Mouse (Mus musculus) heart, embryonic 11.5 days (tissue): ENCODE data around the gene Cox6a2. TPM values are rescaled to one million over a fixed set of nuclear protein-coding genes. Genes with fewer than 3 reads are reported as not detected.

Experiments
- ATAC-seq: fragments of 200-750 bp; cut with Nextera tagmentation; replicated peaks from 2 replicates; pipeline ENCODE4 v1.8.0; 2017; ENCODE audit warnings: moderate library complexity; ENCODE audit not compliant: insufficient number of reproducible peaks, low FRiP score, low TSS enrichment
- H3K27ac ChIP-seq: fragments of 300-500 bp; sonication (generic); 2 replicates; pipeline ENCODE4 v1.5.1; 2014; ENCODE audit warnings: mild to moderate bottlenecking, low read depth, low read length
- H3K27me3 ChIP-seq: fragments of 300-500 bp; sonication (generic); 2 replicates; pipeline ENCODE4 v1.6.1; 2014; ENCODE audit warnings: mild to moderate bottlenecking, low read length, mixed read lengths; ENCODE audit not compliant: control insufficient read depth, insufficient read depth
- H3K36me3 ChIP-seq: fragments of 300-500 bp; sonication (generic); 2 replicates; pipeline ENCODE4 v1.6.1; 2014; ENCODE audit warnings: mild to moderate bottlenecking, low read length, moderate library complexity, mixed read lengths; ENCODE audit not compliant: control insufficient read depth, insufficient read depth
- H3K4me1 ChIP-seq: fragments of 300-500 bp; sonication (generic); 2 replicates; pipeline ENCODE4 v1.6.1; 2014; ENCODE audit warnings: low read length; ENCODE audit not compliant: control insufficient read depth, insufficient read depth
- H3K4me2 ChIP-seq: fragments of 300-500 bp; sonication (generic); 2 replicates; pipeline ENCODE4 v1.6.1; 2014; ENCODE audit warnings: mild to moderate bottlenecking, moderate library complexity
- H3K4me3 ChIP-seq: fragments of 300-500 bp; sonication (generic); 2 replicates; pipeline ENCODE4 v1.5.1; 2014; ENCODE audit warnings: low read depth, low read length
- H3K9ac ChIP-seq: fragments of 300-500 bp; sonication (generic); 2 replicates; pipeline ENCODE4 v1.6.1; 2014; ENCODE audit warnings: mild to moderate bottlenecking, low read depth, low read length, moderate library complexity
- H3K9me3 ChIP-seq: fragments of 300-500 bp; sonication (generic); replicated peaks from 2 replicates; pipeline ENCODE4 v1.6.1; 2016; ENCODE audit warnings: low read length; ENCODE audit not compliant: control insufficient read depth
- WGBS: fragments of 180-500 bp; shearing (Covaris S2); extraction: QIAGEN DNeasy Blood & Tissue Kit; methylation state at CpG from one replicate; pipeline ENCODE4 v1.1.7; 2014; ENCODE audit not compliant: insufficient replicate concordance; 5-methylcytosine and 5-hydroxymethylcytosine counted together
- polyA plus RNA-seq: library from polyadenylated mRNA; unstranded; fragments of >200 nt; fragmentation: Nextera tagmentation; extraction: Ambion mirVana; gene quantifications from 2 replicates; pipeline ENCODE4 v1.2.1, GENCODE M21; 2014

Gene Cox6a2
- polyA plus RNA-seq, 1 experiment from 2014 or later, result 543 TPM

- peak; percentile 83 for ATAC-seq
- peak within 1 kb of the TSS; percentile 98 for H3K27ac ChIP-seq
- 2% methylated on average over 24 of the region's 30 CpGs for WGBS
- H3K4me2 ChIP-seq, result peak within 1 kb of the TSS; percentile 73
- peak within 1 kb of the TSS; percentile 59 for H3K4me3 ChIP-seq
- H3K9me3 ChIP-seq, result no peaks in the 10 kb centered on the region
- H3K9ac ChIP-seq, result peak within 1 kb of the TSS; percentile 86
- peaks cover 20% of the 10 kb centered on the region for H3K36me3 ChIP-seq
- H3K27me3 ChIP-seq, result no peaks in the 10 kb centered on the region
- peaks cover 19% of the 10 kb centered on the region for H3K4me1 ChIP-seq
Observed at GRCm38 (mm10) chr7:128246496-128247391, 40.6 kb upstream of the Cox6a2 start, which contains the start of gene Tgfb1i1. Gene Tgfb1i1, plus strand, starts transcription at chr7:128246812.

- H3K9me3 ChIP-seq, result no peaks in the 10 kb centered on the region
- H3K4me1 ChIP-seq, result peaks cover 19% of the 10 kb centered on the region
- no peaks in the 10 kb centered on the region for H3K27me3 ChIP-seq
- no peak overlapping the region for H3K4me3 ChIP-seq
- ATAC-seq, result no peak
- 84% methylated on average over 4 of the region's 4 CpGs for WGBS
- peaks cover 22% of the 10 kb centered on the region for H3K36me3 ChIP-seq
- no peak overlapping the region; the same call in 1 of the 2 replicates for H3K4me2 ChIP-seq
- H3K27ac ChIP-seq, result peak overlapping the region; percentile 98; the same call in 1 of the 2 replicates
- H3K9ac ChIP-seq, result no peak overlapping the region
Observed at GRCm38 (mm10) chr7:128245547-128245946, 39.4 kb upstream of the Cox6a2 start.

GRCm38 (mm10) chr7:128244410-128245025 lies 38.3 kb upstream of the Cox6a2 start:
- H3K4me3 ChIP-seq, result no peak overlapping the region
- ATAC-seq, result no peak
- peaks cover 19% of the 10 kb centered on the region for H3K4me1 ChIP-seq
- H3K9me3 ChIP-seq, result no peaks in the 10 kb centered on the region
- WGBS, result 88% methylated on average over 18 of the region's 18 CpGs
- H3K36me3 ChIP-seq, result peaks cover 24% of the 10 kb centered on the region
- no peak overlapping the region for H3K4me2 ChIP-seq
- H3K9ac ChIP-seq, result no peak overlapping the region; the same call in 1 of the 2 replicates
- H3K27me3 ChIP-seq, result no peaks in the 10 kb centered on the region
- no peak overlapping the region for H3K27ac ChIP-seq

GRCm38 (mm10) chr7:128243921-128244320 lies 37.7 kb upstream of the Cox6a2 start:
- Histone ChIP-seq H3K9ac (no peak overlapping the region; the same call in 1 of the 2 replicates), H3K9me3 (no peaks in the 10 kb centered on the region), H3K4me2 (no peak overlapping the region), H3K27me3 (no peaks in the 10 kb centered on the region), H3K4me3 (no peak overlapping the region), H3K36me3 (peaks cover 23% of the 10 kb centered on the region), H3K4me1 (peaks cover 24% of the 10 kb centered on the region), H3K27ac (no peak overlapping the region)
- ATAC-seq, result no peak
- 73% methylated on average over 10 of the region's 10 CpGs for WGBS

- Histone ChIP-seq H3K4me1 (peaks cover 15% of the 10 kb centered on the region), H3K9ac (peak overlapping the region; percentile 39; the same call in 1 of the 2 replicates), H3K4me3 (no peak overlapping the region), H3K27me3 (no peaks in the 10 kb centered on the region), H3K9me3 (no peaks in the 10 kb centered on the region), H3K27ac (no peak overlapping the region), H3K4me2 (no peak overlapping the region), H3K36me3 (peaks cover 21% of the 10 kb centered on the region)
- no peak for ATAC-seq
- 94% methylated on average over 16 of the region's 16 CpGs for WGBS
Observed at GRCm38 (mm10) chr7:128242331-128242730, 36.1 kb upstream of the Cox6a2 start.

GRCm38 (mm10) chr7:128240131-128240784 lies 34.1 kb upstream of the Cox6a2 start:
- H3K9me3 ChIP-seq, result no peaks in the 10 kb centered on the region
- no peaks in the 10 kb centered on the region for H3K27me3 ChIP-seq
- H3K9ac ChIP-seq, result 0 out of 2 replicates have a peak overlapping the region, but pooled peaks have one; percentile 22
- WGBS, result 91% methylated on average over 27 of the region's 27 CpGs
- ATAC-seq, result no peak
- H3K36me3 ChIP-seq, result peaks cover 21% of the 10 kb centered on the region
- H3K4me1 ChIP-seq, result peaks cover 10% of the 10 kb centered on the region
- no peak overlapping the region for H3K4me2 ChIP-seq
- no peak overlapping the region for H3K4me3 ChIP-seq
- no peak overlapping the region for H3K27ac ChIP-seq

- H3K27ac ChIP-seq, result peak overlapping the region; percentile 88
- H3K4me2 ChIP-seq, result peak overlapping the region; percentile 81
- no peaks in the 10 kb centered on the region for H3K9me3 ChIP-seq
- H3K27me3 ChIP-seq, result no peaks in the 10 kb centered on the region
- H3K4me1 ChIP-seq, result peaks cover 10% of the 10 kb centered on the region
- H3K36me3 ChIP-seq, result peaks cover 13% of the 10 kb centered on the region
- WGBS, result 26% methylated on average over 4 of the region's 4 CpGs
- ATAC-seq, result no peak
- H3K4me3 ChIP-seq, result peak overlapping the region; percentile 76
- peak overlapping the region; percentile 64; the same call in 1 of the 2 replicates for H3K9ac ChIP-seq
Observed at GRCm38 (mm10) chr7:128238991-128239390, 32.8 kb upstream of the Cox6a2 start.
